Comparison of ENCODE assay signal across 9 mouse cellular contexts in genomic region chr13:39823346-39823954, GRCm38 (mm10).
DNase-seq lines count a peak whose midpoint lies in the region; ATAC-seq lines count a peak whose summit lies in the region.
"Had no signal": no experiment of that assay in that cellular context is flagged by ENCODE, and none has a peak within 500 bp of the region (broad histone marks: within the 10 kb centered on the region; RNA-seq: fewer than 3 reads in every experiment).

No protein-coding gene starts in this region.

- H3K9me3 ChIP-seq in hindbrain, embryonic 11.5 days (ENCODE audit: control insufficient read depth, low read length): no peaks in the 10 kb centered on the region
- no peaks in the 10 kb centered on the region for H3K9me3 ChIP-seq in neural tube, embryonic 12.5 days

- ATAC-seq in hindbrain, embryonic 11.5 days (ENCODE audit: low FRiP score): peak; percentile 87
- ATAC-seq in neural tube, embryonic 12.5 days (ENCODE audit: low FRiP score, low read depth): peak; percentile 81

- 21% methylated on average over 15 of the region's 15 CpGs for WGBS in hindbrain, embryonic 11.5 days
- WGBS in neural tube, embryonic 12.5 days: 20% methylated on average over 15 of the region's 15 CpGs

- peaks cover 2% of the 10 kb centered on the region; the same call in 1 of the 2 replicates for H3K4me1 ChIP-seq in hindbrain, embryonic 11.5 days (replicated peaks; ENCODE audit: control insufficient read depth, insufficient read depth, low read length)
- H3K4me1 ChIP-seq in neural tube, embryonic 12.5 days: peaks cover 13% of the 10 kb centered on the region
- H3K4me1 ChIP-seq: megakaryocyte, embryonic 14.5 days had no signal

- peak overlapping the region; percentile 16; the same call in 1 of the 2 replicates for H3K4me3 ChIP-seq in hindbrain, embryonic 11.5 days (ENCODE audit: low read depth, low read length)
- peak overlapping the region; percentile 23 for H3K4me3 ChIP-seq in neural tube, embryonic 12.5 days
- H3K4me3 ChIP-seq: megakaryocyte, embryonic 14.5 days had no signal

- peak overlapping the region; percentile 37; the same call in 1 of the 2 replicates for H3K27ac ChIP-seq in hindbrain, embryonic 11.5 days (ENCODE audit: low read depth, low read length)
- H3K27ac ChIP-seq in neural tube, embryonic 12.5 days: no peak overlapping the region

- H3K27me3 ChIP-seq in hindbrain, embryonic 11.5 days (ENCODE audit: control insufficient read depth, insufficient read depth, low read length): peaks cover 4% of the 10 kb centered on the region; the same call in 1 of the 2 replicates
- no peaks in the 10 kb centered on the region for H3K27me3 ChIP-seq in neural tube, embryonic 12.5 days (replicated peaks)
- H3K27me3 ChIP-seq: megakaryocyte, embryonic 14.5 days had no signal

- H3K36me3 ChIP-seq in hindbrain, embryonic 11.5 days (ENCODE audit: control insufficient read depth, insufficient read depth, low read length): no peaks in the 10 kb centered on the region
- H3K36me3 ChIP-seq in neural tube, embryonic 12.5 days: no peaks in the 10 kb centered on the region

- DNase-seq in adrenal gland, adult 2 months: peak; percentile 8
- DNase-seq in adrenal gland, adult 18-20 months (ENCODE audit: low spot score in 2 of 2): no peak
- peak; percentile 59 for DNase-seq in retina, postnatal 1 day
- no peak for DNase-seq in retina, embryonic 14.5 days (ENCODE audit: low spot score)
- DNase-seq in hindbrain, embryonic 11.5 days (ENCODE audit: low spot score): peak; percentile 43
- DNase-seq in thymus, adult 18-20 months: no peak
- no peak for DNase-seq in spleen, postnatal 4 days (ENCODE audit: low spot score in 2 of 2)

- H3K4me2 ChIP-seq in hindbrain, embryonic 11.5 days (replicated peaks; ENCODE audit: low read depth, low read length): peak overlapping the region; percentile 39
- peak overlapping the region; percentile 60 for H3K4me2 ChIP-seq in neural tube, embryonic 12.5 days (replicated peaks)

- no peak overlapping the region for H3K9ac ChIP-seq in hindbrain, embryonic 11.5 days (ENCODE audit: low read depth, low read length)
- no peak overlapping the region; the same call in 1 of the 2 replicates for H3K9ac ChIP-seq in neural tube, embryonic 12.5 days

Comparison
In these comparisons a context has a peak if more than half of its experiments do, and no peak if none do; other contexts are left out.
1. DNase-seq: peak in adrenal gland, adult 2 months (single experiment), retina, postnatal 1 day (single experiment) and hindbrain, embryonic 11.5 days (single experiment); none in adrenal gland, adult 18-20 months (0 of 2), retina, embryonic 14.5 days (single experiment), thymus, adult 18-20 months (0 of 2) and spleen, postnatal 4 days (0 of 2).